Mouse (Mus musculus) lung, postnatal 0 days (tissue): ENCODE results near the gene Sdk1. TPM values are rescaled to one million over a fixed set of nuclear protein-coding genes. Genes with fewer than 3 reads are reported as not detected.
A peak's percentile ranks its signal among the peaks of the same experiment; 100 is the strongest.

ENCODE experiments used
- ATAC-seq: fragments of 200-750 bp; cut with Nextera tagmentation; 2 replicates; pipeline ENCODE4 v1.8.0; 2017; ENCODE audit warnings: moderate library complexity
- DNase-seq: peaks from one replicate; pipeline ENCODE4 v3.0.0-alpha.2; 2016; ENCODE audit warnings: low spot score
- H3K27ac ChIP-seq: fragments of 300-500 bp; sonication (generic); 2 replicates; pipeline ENCODE4 v1.5.1; 2014; ENCODE audit warnings: antibody characterized with exemption, mild to moderate bottlenecking, low read length, mixed read lengths
- H3K27me3 ChIP-seq: fragments of 300-500 bp; sonication (generic); replicated peaks from 2 replicates; pipeline ENCODE4 v1.6.1; 2014; ENCODE audit warnings: low read length, mixed read lengths; ENCODE audit not compliant: insufficient read depth
- H3K36me3 ChIP-seq: fragments of 300-500 bp; sonication (generic); 2 replicates; pipeline ENCODE4 v1.6.1; 2014; ENCODE audit warnings: low read length, mixed read lengths; ENCODE audit not compliant: insufficient read depth
- H3K4me1 ChIP-seq: fragments of 300-500 bp; sonication (generic); 2 replicates; pipeline ENCODE4 v1.6.1; 2014; ENCODE audit warnings: antibody characterized with exemption, low read depth, low read length, mixed read lengths; ENCODE audit not compliant: insufficient read depth
- H3K4me2 ChIP-seq: fragments of 300-500 bp; sonication (generic); replicated peaks from 2 replicates; pipeline ENCODE4 v1.6.1; 2014; ENCODE audit warnings: low read depth, mild to moderate bottlenecking, low read length, moderate library complexity, mixed read lengths
- H3K4me3 ChIP-seq: fragments of 300-500 bp; sonication (generic); 2 replicates; pipeline ENCODE4 v1.5.1; 2014; ENCODE audit warnings: low read depth, low read length
- H3K9ac ChIP-seq: fragments of 300-500 bp; sonication (generic); replicated peaks from 2 replicates; pipeline ENCODE4 v1.6.1; 2014; ENCODE audit warnings: low read depth, mild to moderate bottlenecking
- H3K9me3 ChIP-seq: fragments of 300-500 bp; sonication (generic); 2 replicates; pipeline ENCODE4 v1.6.1; 2016; ENCODE audit warnings: low read length, mixed read lengths
- CTCF ChIP-seq: IDR thresholded peaks from 2 replicates; pipeline ENCODE4 v1.5.1; 2016; ENCODE audit warnings: antibody characterized with exemption, mild to moderate bottlenecking
- EP300 ChIP-seq: IDR thresholded peaks from 2 replicates; pipeline ENCODE4 v1.6.1; 2016; ENCODE audit warnings: antibody characterized with exemption, mild to moderate bottlenecking, control low read depth
- WGBS: fragments of 180-500 bp; shearing (Covaris S2); extraction: QIAGEN DNeasy Blood & Tissue Kit; methylation state at CpG from one replicate; pipeline ENCODE4 v1.1.7; 2014; 5-methylcytosine and 5-hydroxymethylcytosine counted together
- polyA plus RNA-seq: library from polyadenylated mRNA; unstranded; fragments of >200 nt; fragmentation: Nextera tagmentation; extraction: Ambion mirVana; gene quantifications from 2 replicates; pipeline ENCODE4 v1.2.1, GENCODE M21; 2015

Gene Sdk1
- polyA plus RNA-seq, 1 experiment from 2014 or later, result 0.19 TPM

GRCm38 (mm10) chr5:141239401-141239800 lies 1.9 kb upstream of the Sdk1 start:
- DNase-seq, result peak; percentile 15
- H3K27ac ChIP-seq, result no peak overlapping the region
- H3K9ac ChIP-seq, result no peak overlapping the region
- WGBS, result 16% methylated on average over 5 of the region's 5 CpGs
- H3K9me3 ChIP-seq, result no peaks in the 10 kb centered on the region
- TF ChIP-seq EP300, result no peak
- TF ChIP-seq CTCF, result no peak
- H3K4me1 ChIP-seq, result peaks cover 15% of the 10 kb centered on the region; the same call in 1 of the 2 replicates
- H3K27me3 ChIP-seq, result peaks cover 34% of the 10 kb centered on the region; the same call in 1 of the 2 replicates
- H3K4me3 ChIP-seq, result no peak overlapping the region
- no peak for ATAC-seq
- H3K4me2 ChIP-seq, result no peak overlapping the region
- no peaks in the 10 kb centered on the region for H3K36me3 ChIP-seq

- Histone ChIP-seq H3K4me3 (peak overlapping the region; percentile 56), H3K9me3 (no peaks in the 10 kb centered on the region), H3K9ac (no peak overlapping the region), H3K4me1 (peaks cover 15% of the 10 kb centered on the region; the same call in 1 of the 2 replicates), H3K4me2 (peak overlapping the region; percentile 99), H3K27me3 (peaks cover 34% of the 10 kb centered on the region), H3K36me3 (no peaks in the 10 kb centered on the region), H3K27ac (no peak overlapping the region)
- no peak for ATAC-seq
- DNase-seq, result peak; percentile 11
- TF ChIP-seq EP300, result no peak
- TF ChIP-seq CTCF, result no peak
- under 1% methylated on average over 10 of the region's 10 CpGs for WGBS
Observed at GRCm38 (mm10) chr5:141240441-141240840, 849 bp upstream of the Sdk1 start.

GRCm38 (mm10) chr5:141241645-141242284 lies 475 bp downstream of the Sdk1 start:
- ATAC-seq, result peak; percentile 61
- Histone ChIP-seq H3K4me2 (peak overlapping the region; percentile 99), H3K9me3 (no peaks in the 10 kb centered on the region), H3K36me3 (no peaks in the 10 kb centered on the region), H3K27me3 (peaks cover 34% of the 10 kb centered on the region), H3K4me3 (peak overlapping the region; percentile 56), H3K9ac (peak overlapping the region; percentile 34), H3K27ac (no peak overlapping the region), H3K4me1 (peaks cover 15% of the 10 kb centered on the region; the same call in 1 of the 2 replicates)
- DNase-seq, result no peak
- 5% methylated on average over 65 of the region's 82 CpGs for WGBS
- no peak for TF ChIP-seq EP300
- no peak for TF ChIP-seq CTCF

- H3K9me3 ChIP-seq, result no peaks in the 10 kb centered on the region
- H3K27me3 ChIP-seq, result peaks cover 34% of the 10 kb centered on the region
- no peak overlapping the region for H3K27ac ChIP-seq
- no peak for TF ChIP-seq CTCF
- TF ChIP-seq EP300, result no peak
- ATAC-seq, result no peak
- peaks cover 15% of the 10 kb centered on the region; the same call in 1 of the 2 replicates for H3K4me1 ChIP-seq
- WGBS, result 3% methylated on average over 33 of the region's 33 CpGs
- H3K9ac ChIP-seq, result no peak overlapping the region
- peak; percentile 11 for DNase-seq
- peak overlapping the region; percentile 46 for H3K4me2 ChIP-seq
- peak overlapping the region; percentile 20; the same call in 1 of the 2 replicates for H3K4me3 ChIP-seq
- no peaks in the 10 kb centered on the region for H3K36me3 ChIP-seq
Observed at GRCm38 (mm10) chr5:141243253-141243965, 2.1 kb downstream of the Sdk1 start.

- no peak overlapping the region for H3K9ac ChIP-seq
- DNase-seq (no peak), ATAC-seq (no peak)
- H3K4me1 ChIP-seq, result no peaks in the 10 kb centered on the region
- H3K9me3 ChIP-seq, result no peaks in the 10 kb centered on the region
- H3K36me3 ChIP-seq, result no peaks in the 10 kb centered on the region
- TF ChIP-seq EP300 (no peak), CTCF (no peak)
- H3K4me2 ChIP-seq, result no peak overlapping the region
- H3K27me3 ChIP-seq, result no peaks in the 10 kb centered on the region
- WGBS, result 72% methylated on average over 1 of the region's 1 CpGs
- H3K27ac ChIP-seq, result no peak overlapping the region
- H3K4me3 ChIP-seq, result no peak overlapping the region
Observed at GRCm38 (mm10) chr5:141264253-141264652, 23.0 kb downstream of the Sdk1 start.

- WGBS, result 82% methylated on average over 6 of the region's 6 CpGs
- Histone ChIP-seq H3K36me3 (no peaks in the 10 kb centered on the region), H3K27ac (no peak overlapping the region), H3K27me3 (no peaks in the 10 kb centered on the region), H3K4me3 (no peak overlapping the region), H3K9ac (no peak overlapping the region), H3K9me3 (no peaks in the 10 kb centered on the region), H3K4me1 (no peaks in the 10 kb centered on the region), H3K4me2 (no peak overlapping the region)
- DNase-seq (no peak), ATAC-seq (no peak)
- no peak for TF ChIP-seq EP300
- TF ChIP-seq CTCF, result no peak
Observed at GRCm38 (mm10) chr5:141277112-141277511, 35.8 kb downstream of the Sdk1 start.
